Mouse (Mus musculus) CH12.LX (cell line): ENCODE data around the gene BC030867. TPM values are rescaled to one million over a fixed set of nuclear protein-coding genes. Genes with fewer than 3 reads are reported as not detected.
A peak's percentile ranks its signal among the peaks of the same experiment; 100 is the strongest.

Experiments used
- DNase-seq: peaks from one replicate; pipeline ENCODE4 v3.0.0-alpha.2; 2013; ENCODE audit errors: extremely low read depth
- H3K27ac ChIP-seq: 2 replicates; pipeline ENCODE4 v1.5.1; 2012; ENCODE audit warnings: low read depth, mild to moderate bottlenecking, control low read depth, moderate library complexity; ENCODE audit not compliant: insufficient read depth
- H3K27me3 ChIP-seq: replicated peaks from 2 replicates; pipeline ENCODE3; 2012; ENCODE audit warnings: inconsistent platforms
- H3K36me3 ChIP-seq, 2 experiments: replicated peaks in 1 of 2; 2 replicates each; pipeline versions ENCODE3 to v1.6.1; 2012; ENCODE audit warnings: inconsistent platforms in 1 of 2, low read length in 1 of 2, mild to moderate bottlenecking in 1 of 2, mixed read lengths in 1 of 2, moderate library complexity in 1 of 2; ENCODE audit not compliant: control insufficient read depth in 1 of 2, insufficient read depth in 1 of 2
- H3K4me1 ChIP-seq, 2 experiments: 2 replicates each; pipeline ENCODE4 v1.6.1; 2012; ENCODE audit warnings: inconsistent platforms in 1 of 2, moderate library complexity in 1 of 2; ENCODE audit not compliant: insufficient read depth in 2 of 2, control insufficient read depth in 1 of 2
- H3K4me2 ChIP-seq: 2 replicates; pipeline ENCODE4 v1.6.1; 2012; ENCODE audit warnings: low read depth, mild to moderate bottlenecking, control low read depth; ENCODE audit not compliant: poor library complexity, insufficient read depth, severe bottlenecking
- H3K4me3 ChIP-seq, 3 experiments: fragments of 150-350 bp in 1 of 3; sonication (generic) in 1 of 3; replicated peaks in 1 of 3; 2 replicates each; pipeline versions ENCODE3 to v1.5.1; 2011 to 2012; ENCODE audit warnings: low read depth in 2 of 3, low read length in 2 of 3, mild to moderate bottlenecking in 2 of 3, moderate library complexity in 2 of 3, control low read depth in 1 of 3, improper control_type of control experiment in 1 of 3, inconsistent platforms in 1 of 3, mixed read lengths in 1 of 3; ENCODE audit not compliant: poor library complexity in 1 of 3
- H3K79me2 ChIP-seq: replicated peaks from 2 replicates; pipeline ENCODE4 v1.6.1; 2012; ENCODE audit warnings: mild to moderate bottlenecking, moderate library complexity; ENCODE audit not compliant: control insufficient read depth, poor library complexity, insufficient read depth, severe bottlenecking; ENCODE audit errors: extremely low read depth
- H3K9ac ChIP-seq: 2 replicates; pipeline ENCODE4 v1.6.1; 2012; ENCODE audit warnings: low read depth, mild to moderate bottlenecking, control low read depth, moderate library complexity; ENCODE audit not compliant: insufficient read depth
- H3K9me3 ChIP-seq: replicated peaks from 2 replicates; pipeline ENCODE3; 2012; ENCODE audit warnings: low read length, inconsistent platforms, mixed read lengths
- CHD1 ChIP-seq: IDR thresholded peaks from 2 replicates; pipeline ENCODE4 v1.6.1; 2012; ENCODE audit warnings: low read depth, low read length, improper control_type of control experiment, inconsistent platforms
- CTCF ChIP-seq, 2 experiments: IDR thresholded peaks in 1 of 2; conservative IDR thresholded peaks in 1 of 2; 2 replicates each; pipeline ENCODE4 v1.5.1; 2011 to 2012; ENCODE audit warnings: low read depth in 2 of 2, low read length in 2 of 2, improper control_type of control experiment in 1 of 2, inconsistent platforms in 1 of 2, mild to moderate bottlenecking in 1 of 2, moderate library complexity in 1 of 2
- ELF1 ChIP-seq: IDR thresholded peaks from 2 replicates; pipeline ENCODE4 v1.6.1; 2014; ENCODE audit warnings: low read depth, mild to moderate bottlenecking, inconsistent platforms, low read length, improper control_type of control experiment
- EP300 ChIP-seq: IDR thresholded peaks from 2 replicates; pipeline ENCODE4 v1.6.1; 2011; ENCODE audit warnings: low read length, improper control_type of control experiment
- KAT2A ChIP-seq: IDR thresholded peaks from 2 replicates; pipeline ENCODE4 v1.6.1; 2012; ENCODE audit warnings: low read length, improper control_type of control experiment, inconsistent platforms; ENCODE audit not compliant: insufficient replicate concordance
- MEF2A ChIP-seq: IDR thresholded peaks from 2 replicates; pipeline ENCODE4 v1.6.1; 2014; ENCODE audit warnings: low read depth, mild to moderate bottlenecking, inconsistent platforms, low read length, improper control_type of control experiment, borderline replicate concordance
- POLR2AphosphoS2 ChIP-seq: IDR thresholded peaks from 2 replicates; pipeline ENCODE4 v1.6.1; 2011; ENCODE audit warnings: low read depth, low read length, improper control_type of control experiment
- RAD21 ChIP-seq: IDR thresholded peaks from 2 replicates; pipeline ENCODE4 v1.6.1; 2011; ENCODE audit warnings: low read depth, mild to moderate bottlenecking, low read length, improper control_type of control experiment, moderate library complexity
- dilution Hi-C: fragments of 300-500 bp; cut with MboI; formaldehyde crosslinking; loops from 2 replicates; pipeline ENCODE4 v1.14.3; 2020; ENCODE audit warnings: low sequenced_read_pairs; ENCODE audit not compliant: extremely low pct_unique_long_range_greater_than_20kb, extremely low pct_ligation_motif_present
- in situ Hi-C: fragments of 300-500 bp; cut with MboI; formaldehyde crosslinking; loops from 3 replicates; pipeline ENCODE4 v1.14.3; 2019; ENCODE audit warnings: low sequenced_read_pairs, low pct_ligation_motif_present, low pct_unique_long_range_greater_than_20kb, mixed read lengths
- polyA plus RNA-seq: library from polyadenylated mRNA; unstranded; fragments of >175 nt; gene quantifications from 2 replicates; pipeline ENCODE4 v1.2.1, GENCODE M21; 2012; ENCODE audit warnings: low read depth; ENCODE audit not compliant: insufficient read length
- total RNA-seq, 2 experiments: library from RNA; depleted of rRNA; stranded (reverse); fragments of 300-350 nt in 1 of 2; fragments of >200 nt in 1 of 2; gene quantifications; 2 replicates each; pipeline ENCODE4 v1.2.3; 2012 to 2014

The BC030867 gene
- total and polyA plus RNA-seq, 3 experiments, result 11.4 to 34.0 (median 26.2) TPM

- Histone ChIP-seq H3K4me2 (no peak overlapping the region), H3K79me2 (no peaks in the 10 kb centered on the region), H3K9me3 (peaks cover 8% of the 10 kb centered on the region), H3K9ac (no peak overlapping the region), H3K36me3 (no peaks in the 10 kb centered on the region), H3K4me1 (peaks cover 8 to 12% of the 10 kb centered on the region in 2 experiments), H3K4me3 (no peak overlapping the region), H3K27me3 (peaks cover 52% of the 10 kb centered on the region), H3K27ac (no peak overlapping the region)
- no peak for TF ChIP-seq KAT2A
- TF ChIP-seq MEF2A, result no peak
- TF ChIP-seq EP300, result no peak
- no peak for TF ChIP-seq CHD1
- in situ Hi-C loops (no loop called here), dilution Hi-C loops (no loop called here)
- DNase-seq, result no peak
Measured at GRCm38 (mm10) chr11:102240636-102241035, 8.0 kb upstream of the BC030867 start.

GRCm38 (mm10) chr11:102241246-102241645 lies 7.4 kb upstream of the BC030867 start:
- in situ Hi-C loops, result no loop called here
- H3K27ac ChIP-seq, result no peak overlapping the region
- dilution Hi-C loops, result no loop called here

GRCm38 (mm10) chr11:102241874-102242273 lies 6.8 kb upstream of the BC030867 start:
- H3K4me3 ChIP-seq, result no peak overlapping the region
- H3K27ac ChIP-seq, result no peak overlapping the region
- H3K36me3 ChIP-seq, result no peaks in the 10 kb centered on the region
- dilution Hi-C loops, result no loop called here
- TF ChIP-seq POLR2AphosphoS2 (no peak), ELF1 (no peak), EP300 (no peak), CTCF (conservative IDR thresholded peaks at IDR 0.05 in 1 of 2, IDR thresholded peaks at IDR 0.05 in 1 of 2; ENCODE audit: low read depth in 2 of 2, low read length in 2 of 2) (peak; percentile 21 to 39; a peak in 2 of 4 replicates), RAD21 (peak; percentile 6)
- H3K79me2 ChIP-seq, result no peaks in the 10 kb centered on the region
- no peak overlapping the region for H3K9ac ChIP-seq
- no peak for DNase-seq
- peaks cover 8 to 12% of the 10 kb centered on the region in 2 experiments for H3K4me1 ChIP-seq
- H3K4me2 ChIP-seq, result no peak overlapping the region
- peaks cover 45% of the 10 kb centered on the region for H3K27me3 ChIP-seq
- peaks cover 11% of the 10 kb centered on the region for H3K9me3 ChIP-seq
- in situ Hi-C loops, result no loop called here

More at GRCm38 (mm10) chr11:102241246-102241645, 7.4 kb upstream of the BC030867 start:
- H3K79me2 ChIP-seq, result no peaks in the 10 kb centered on the region
- H3K9me3 ChIP-seq, result peaks cover 8% of the 10 kb centered on the region
- H3K9ac ChIP-seq, result no peak overlapping the region
- peaks cover 46% of the 10 kb centered on the region for H3K27me3 ChIP-seq
- no peak overlapping the region for H3K4me3 ChIP-seq
- TF ChIP-seq CTCF (conservative IDR thresholded peaks at IDR 0.05 in 1 of 2, IDR thresholded peaks at IDR 0.05 in 1 of 2; ENCODE audit: low read depth in 2 of 2, low read length in 2 of 2), result 0 out of 4 replicates have a peak, but pooled peaks of 1 of the 2 experiments have one; percentile 4
- TF ChIP-seq EP300, result no peak
- H3K4me2 ChIP-seq, result no peak overlapping the region
- no peak for DNase-seq
- no peaks in the 10 kb centered on the region for H3K36me3 ChIP-seq
- H3K4me1 ChIP-seq, result peaks cover 8 to 12% of the 10 kb centered on the region in 2 experiments
